Mouse (Mus musculus): ENCODE measurements around the gene Hibadh.

GRCm38 (mm10) chr6:52565210-52565609 is 75.0 kb downstream of the Hibadh start:
- TF ChIP-seq CTCF (IDR thresholded peaks at IDR 0.05; ENCODE audit: low read depth) = no peak
- no peak for TF ChIP-seq EP300 (optimal IDR thresholded peaks at IDR 0.05)

Data from stomach, postnatal 0 days (tissue).